Mouse (Mus musculus) liver, adult 2 months (tissue): ENCODE results near the gene Tsen34.

ENCODE experiments used
- CTCF ChIP-seq: fragments of 200-500 bp; IDR thresholded peaks from 2 replicates; pipeline ENCODE4 v1.5.1; 2011; ENCODE audit warnings: low read depth, low read length, control low read depth
- POLR2A ChIP-seq: fragments of 200-500 bp; IDR thresholded peaks from 2 replicates; pipeline ENCODE4 v1.6.1; 2011; ENCODE audit warnings: low read length, control low read depth; ENCODE audit not compliant: insufficient read depth; ENCODE audit errors: extremely low read depth

DNA sequence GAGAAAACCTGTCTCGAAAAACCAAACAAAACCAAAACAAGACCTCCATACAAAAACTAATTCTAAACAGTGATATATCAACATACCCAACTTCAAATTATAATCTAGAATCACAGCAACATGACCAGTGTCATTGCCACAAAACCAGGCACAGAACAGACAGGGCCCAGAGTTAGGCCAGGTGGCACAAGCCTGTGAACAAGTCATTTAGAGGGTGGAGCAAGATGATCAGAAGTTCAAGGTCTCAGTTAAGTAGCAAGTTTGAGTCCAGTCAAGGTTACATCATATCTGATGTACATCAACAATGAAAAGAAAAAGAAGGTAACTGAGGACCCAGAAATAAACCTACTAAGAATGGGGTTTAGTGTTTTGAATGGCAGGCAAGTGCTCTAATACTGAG is 16.3 kb downstream of the Tsen34 start:
- TF ChIP-seq POLR2A: no peak
- TF ChIP-seq CTCF: no peak
